Mouse (Mus musculus) heart, adult 18-20 months (tissue): ENCODE results near the gene Susd4. TPM values are rescaled to one million over a fixed set of nuclear protein-coding genes. Genes with fewer than 3 reads are reported as not detected.

Experiments used
- DNase-seq, 2 experiments: peaks; one replicate each; pipeline ENCODE4 v3.0.0; 2021 to 2022; ENCODE audit warnings: mixed read lengths in 1 of 2
- total RNA-seq, 2 experiments: library from RNA; stranded (reverse); gene quantifications; 2 replicates each; pipeline ENCODE4 v1.2.3; 2021

Susd4 gene
- total RNA-seq, 2 experiments from 2014 or later, result 0.37 to 0.57 TPM

GRCm38 (mm10) chr1:182918718-182919346 is 155.2 kb downstream of the Susd4 start:
- no peak for DNase-seq

- DNase-seq, result peak in 1 of 2 experiments; percentile 33
Measured at GRCm38 (mm10) chr1:182922824-182923223, 159.2 kb downstream of the Susd4 start.

DNA sequence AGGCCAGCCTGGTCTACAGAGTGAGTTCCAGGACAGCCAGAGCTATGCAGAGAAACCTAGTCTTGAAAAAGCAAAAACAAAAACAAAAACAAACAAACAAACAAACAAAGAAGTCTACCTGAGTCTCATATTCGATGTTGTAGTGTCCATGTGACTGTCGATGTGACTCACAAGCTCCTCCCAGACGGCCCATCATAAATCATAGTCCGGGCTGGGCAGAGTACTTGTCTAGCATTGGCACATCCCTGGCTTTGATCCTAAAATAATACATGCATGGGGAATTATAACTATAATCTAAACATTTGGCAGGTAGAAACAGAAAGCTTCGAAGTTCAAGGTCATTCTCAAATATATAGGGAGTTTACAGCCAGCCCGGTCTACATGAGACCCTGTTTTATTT is 162.8 kb downstream of the Susd4 start:
- no peak for DNase-seq

- peak in 1 of 2 experiments; percentile 11 for DNase-seq
Measured at GRCm38 (mm10) chr1:182927878-182928851, 164.5 kb downstream of the Susd4 start.

DNA sequence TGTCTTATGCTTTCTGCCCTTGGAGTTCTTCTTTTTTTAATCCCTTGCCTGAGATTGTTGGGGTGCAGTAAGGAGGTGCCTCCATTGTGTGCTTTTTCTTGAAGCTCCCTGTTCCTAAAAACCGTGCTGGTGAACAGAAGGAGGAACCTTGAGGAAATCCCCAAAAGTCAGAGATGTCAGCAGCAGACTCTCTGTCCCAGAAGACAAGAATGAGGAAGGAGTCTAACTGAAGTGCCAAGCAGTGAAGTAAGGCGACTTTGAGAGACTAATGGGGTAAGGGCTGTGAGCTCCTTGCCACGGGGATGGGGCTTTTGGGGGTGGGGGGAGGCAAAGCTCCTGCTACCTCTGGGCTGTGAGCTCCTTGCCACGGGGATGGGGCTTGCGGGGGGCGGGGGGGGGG is 171.8 kb downstream of the Susd4 start:
- peak in 1 of 2 experiments; percentile 27 for DNase-seq

DNA sequence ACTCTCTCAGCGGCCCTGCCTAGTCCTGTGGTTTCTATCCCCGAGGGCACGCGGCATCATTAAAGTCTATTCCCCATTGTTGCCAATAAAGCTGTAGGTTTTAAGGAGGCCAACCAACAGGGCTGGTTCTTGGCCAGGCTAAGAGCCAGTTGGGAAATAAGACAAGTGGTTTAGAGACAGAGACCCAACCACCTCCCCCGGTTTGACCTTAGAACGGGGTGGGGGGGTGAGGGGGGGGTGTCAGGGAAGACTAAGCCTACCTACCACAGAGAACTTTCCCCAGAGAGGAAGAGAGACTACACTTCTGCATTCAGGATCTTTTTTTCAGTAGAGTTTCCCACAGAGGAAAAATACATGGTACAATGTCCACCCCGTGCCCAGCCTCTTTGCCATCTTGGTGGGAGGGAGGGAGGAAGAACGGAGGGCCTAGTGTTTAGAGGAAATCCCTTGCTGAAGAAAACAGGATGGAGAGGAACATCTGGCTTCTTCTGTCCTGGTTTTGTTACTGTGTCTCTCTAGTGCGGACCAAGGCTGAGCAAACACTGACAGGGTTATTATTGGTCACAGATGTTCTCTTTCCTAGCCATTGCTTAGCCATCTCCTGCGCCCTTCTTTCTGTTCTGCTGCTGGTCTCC is 173.9 kb downstream of the Susd4 start:
- peak in 1 of 2 experiments; percentile 47 for DNase-seq

GRCm38 (mm10) chr1:182941921-182942320 is 178.3 kb downstream of the Susd4 start:
- DNase-seq, result no peak

- DNase-seq, result no peak
Measured at GRCm38 (mm10) chr1:182943911-182944310, 180.3 kb downstream of the Susd4 start.

DNA sequence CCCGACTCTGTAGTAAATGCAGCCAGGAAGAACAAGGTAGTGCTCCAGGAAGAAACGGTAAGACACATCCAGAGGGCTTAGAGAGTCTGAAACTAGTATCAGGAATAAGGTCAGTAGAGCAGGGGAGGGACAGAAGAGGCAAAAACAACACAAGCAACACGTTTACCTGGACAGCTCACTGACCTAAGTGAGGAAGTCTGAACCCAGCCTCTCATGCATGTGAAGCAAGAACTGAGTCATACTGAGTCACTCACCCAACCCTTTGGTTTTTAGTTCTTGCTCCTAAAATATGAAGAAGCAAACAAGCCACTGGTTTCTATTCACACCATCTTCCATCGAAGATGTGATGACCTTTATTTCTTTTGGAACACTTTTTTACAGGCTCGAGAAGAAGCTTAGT is 181.0 kb downstream of the Susd4 start:
- DNase-seq, result no peak

GRCm38 (mm10) chr1:182945561-182945960 is 181.9 kb downstream of the Susd4 start:
- no peak for DNase-seq

Other genes with a start within 250 kb of the Susd4 start
- 10 to 100 TPM; 67.5 to 68.4 TPM for gene Capn2, start 246.3 kb upstream of the Susd4 start, total RNA-seq
- not detected for gene Capn8, start 198.9 kb upstream of the Susd4 start, total RNA-seq
- not detected for gene Ccdc185, start 14.7 kb upstream of the Susd4 start, total RNA-seq
- 1 to 10 TPM; 1.0 to 1.8 TPM for gene Tlr5, start 190.9 kb downstream of the Susd4 start, total RNA-seq